Mouse (Mus musculus) midbrain, embryonic 14.5 days (tissue): ENCODE results near the gene Zbp1. TPM values are rescaled to one million over a fixed set of nuclear protein-coding genes. Genes with fewer than 3 reads are reported as not detected.

ENCODE experiments used
- ATAC-seq: fragments of 200-750 bp; cut with Nextera tagmentation; 2 replicates; pipeline ENCODE4 v1.8.0; 2017; ENCODE audit warnings: moderate number of reproducible peaks, moderate library complexity; ENCODE audit not compliant: low FRiP score, low TSS enrichment
- DNase-seq: peaks from one replicate; pipeline ENCODE4 v3.0.0-alpha.2; 2015
- H3K27ac ChIP-seq: fragments of 300-500 bp; sonication (generic); replicated peaks from 2 replicates; pipeline ENCODE4 v1.5.1; 2014; ENCODE audit warnings: mild to moderate bottlenecking, low read depth, low read length, moderate library complexity
- H3K27me3 ChIP-seq: fragments of 300-500 bp; sonication (generic); 2 replicates; pipeline ENCODE4 v1.6.1; 2014; ENCODE audit warnings: low read length, control low read depth, mixed read lengths; ENCODE audit not compliant: control insufficient read depth, insufficient read depth
- H3K36me3 ChIP-seq: fragments of 300-500 bp; sonication (generic); 2 replicates; pipeline ENCODE4 v1.6.1; 2014; ENCODE audit warnings: low read length, control low read depth; ENCODE audit not compliant: control insufficient read depth, insufficient read depth
- H3K4me1 ChIP-seq: fragments of 300-500 bp; sonication (generic); 2 replicates; pipeline ENCODE4 v1.6.1; 2014; ENCODE audit warnings: mild to moderate bottlenecking, antibody characterized with exemption, low read length, control low read depth; ENCODE audit not compliant: control insufficient read depth, insufficient read depth
- H3K4me2 ChIP-seq: fragments of 300-500 bp; sonication (generic); 2 replicates; pipeline ENCODE4 v1.6.1; 2014; ENCODE audit warnings: mild to moderate bottlenecking, low read length, moderate library complexity
- H3K4me3 ChIP-seq: fragments of 300-500 bp; sonication (generic); replicated peaks from 2 replicates; pipeline ENCODE4 v1.5.1; 2014; ENCODE audit warnings: low read depth, low read length
- H3K9ac ChIP-seq: fragments of 300-500 bp; sonication (generic); replicated peaks from 2 replicates; pipeline ENCODE4 v1.6.1; 2014; ENCODE audit warnings: mild to moderate bottlenecking, low read length, moderate library complexity
- H3K9me3 ChIP-seq: fragments of 300-500 bp; sonication (generic); 2 replicates; pipeline ENCODE4 v1.6.1; 2016; ENCODE audit warnings: low read length, control low read depth, mixed read lengths; ENCODE audit not compliant: control insufficient read depth
- WGBS: fragments of 180-500 bp; shearing (Covaris S2); extraction: QIAGEN DNeasy Blood & Tissue Kit; methylation state at CpG from one replicate; pipeline ENCODE4 v1.1.7; 2014; 5-methylcytosine and 5-hydroxymethylcytosine counted together
- polyA plus RNA-seq: library from polyadenylated mRNA; unstranded; fragments of >200 nt; fragmentation: Nextera tagmentation; extraction: Ambion mirVana; gene quantifications from 2 replicates; pipeline ENCODE4 v1.2.1, GENCODE M21; 2014

Gene Zbp1
- polyA plus RNA-seq, 1 experiment from 2014 or later: 1.7 TPM

DNA sequence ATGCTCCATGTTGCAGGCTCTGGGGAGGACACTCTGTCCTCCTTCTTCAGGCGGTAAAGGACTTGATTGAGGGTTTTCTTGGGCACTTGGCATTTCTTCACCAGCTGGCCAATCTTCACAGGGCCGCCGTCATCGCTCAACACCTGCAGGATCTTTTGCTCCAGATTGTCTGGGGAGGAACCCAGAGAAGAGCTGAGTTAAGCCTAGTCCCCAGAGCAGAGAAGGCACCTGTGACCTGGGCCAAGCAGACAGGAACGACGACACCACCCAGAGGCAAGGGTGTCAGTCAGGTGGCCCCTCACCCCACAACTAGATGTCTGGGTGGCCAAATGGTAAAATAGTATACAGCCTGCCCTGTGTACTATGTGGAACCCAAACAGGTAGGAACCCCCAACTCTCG is 1.9 kb downstream of the Zbp1 start:
- no peak for ATAC-seq
- 90% methylated on average over 7 of the region's 7 CpGs for WGBS

DNA sequence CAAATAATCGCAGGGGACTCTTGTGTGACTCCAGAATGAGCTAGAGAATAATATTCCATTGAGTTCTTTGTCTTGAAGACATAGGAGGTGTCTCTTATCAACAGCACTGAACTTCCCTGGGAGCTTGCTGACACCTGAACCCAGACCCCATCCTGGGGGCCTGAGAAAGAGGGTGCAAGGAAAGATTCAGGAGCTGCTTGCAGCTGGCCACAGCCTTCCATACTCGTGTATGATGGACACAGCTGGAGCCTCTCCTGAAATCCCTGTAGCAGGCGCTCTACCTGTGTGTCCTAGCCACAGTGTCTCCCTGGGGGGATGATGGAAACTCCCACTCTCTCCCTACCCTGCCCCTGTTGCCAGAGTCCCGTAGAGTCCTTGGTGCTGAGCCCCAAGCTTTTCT is 6.5 kb downstream of the Zbp1 start:
- no peaks in the 10 kb centered on the region for H3K4me1 ChIP-seq
- no peak for ATAC-seq

More for the DNA sequence above, 1.9 kb downstream of the Zbp1 start:
- Histone ChIP-seq H3K4me3 (no peak overlapping the region), H3K27me3 (no peaks in the 10 kb centered on the region), H3K4me2 (no peak overlapping the region), H3K27ac (no peak overlapping the region), H3K9me3 (no peaks in the 10 kb centered on the region), H3K4me1 (no peaks in the 10 kb centered on the region), H3K36me3 (no peaks in the 10 kb centered on the region), H3K9ac (no peak overlapping the region)
- DNase-seq: no peak

DNA sequence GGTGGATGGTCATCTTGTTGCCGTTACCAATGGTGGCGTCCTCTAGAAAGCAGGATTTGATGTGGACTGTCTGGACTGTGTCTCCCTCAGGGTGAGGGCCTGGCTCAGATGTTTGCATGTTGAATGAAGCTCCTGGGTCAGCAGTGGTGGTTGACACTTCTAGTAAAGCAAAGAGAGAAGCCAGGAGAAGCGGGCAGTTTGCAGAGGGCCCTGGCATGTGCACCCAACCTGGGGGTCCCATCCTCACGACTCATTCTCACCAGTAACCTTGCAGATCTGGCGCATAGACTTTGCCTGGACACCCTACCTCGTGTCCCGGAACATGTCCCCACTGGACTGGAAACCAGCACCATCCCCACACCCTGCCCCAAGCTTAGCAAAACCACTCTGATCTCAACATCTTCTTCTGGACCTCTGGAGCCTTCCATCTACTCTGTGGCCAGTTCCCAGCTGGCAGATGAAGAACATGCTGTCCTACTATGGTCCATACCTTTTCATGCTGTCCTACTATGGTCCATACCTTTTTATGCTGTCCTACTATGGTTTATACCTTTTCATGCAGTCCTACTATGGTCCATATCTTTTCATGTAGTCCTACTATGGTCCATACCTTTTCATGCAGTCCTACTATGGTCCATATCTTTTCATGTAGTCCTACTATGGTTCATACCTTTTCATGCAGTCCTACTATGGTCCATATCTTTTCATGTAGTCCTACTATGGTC is 9.5 kb downstream of the Zbp1 start:
- Histone ChIP-seq H3K9ac (no peak overlapping the region), H3K27me3 (no peaks in the 10 kb centered on the region), H3K36me3 (no peaks in the 10 kb centered on the region), H3K4me2 (no peak overlapping the region), H3K9me3 (no peaks in the 10 kb centered on the region), H3K4me3 (no peak overlapping the region), H3K27ac (no peak overlapping the region), H3K4me1 (no peaks in the 10 kb centered on the region)
- DNase-seq: no peak
- no peak for ATAC-seq
- WGBS: 94% methylated on average over 7 of the region's 7 CpGs

More for the DNA sequence above, 6.5 kb downstream of the Zbp1 start:
- no peak for DNase-seq
- no peaks in the 10 kb centered on the region for H3K9me3 ChIP-seq
- 79% methylated on average over 4 of the region's 4 CpGs for WGBS
- H3K9ac ChIP-seq: no peak overlapping the region
- H3K27ac ChIP-seq: no peak overlapping the region
- H3K27me3 ChIP-seq: no peaks in the 10 kb centered on the region
- no peak overlapping the region for H3K4me3 ChIP-seq
- H3K4me2 ChIP-seq: no peak overlapping the region
- H3K36me3 ChIP-seq: no peaks in the 10 kb centered on the region

DNA sequence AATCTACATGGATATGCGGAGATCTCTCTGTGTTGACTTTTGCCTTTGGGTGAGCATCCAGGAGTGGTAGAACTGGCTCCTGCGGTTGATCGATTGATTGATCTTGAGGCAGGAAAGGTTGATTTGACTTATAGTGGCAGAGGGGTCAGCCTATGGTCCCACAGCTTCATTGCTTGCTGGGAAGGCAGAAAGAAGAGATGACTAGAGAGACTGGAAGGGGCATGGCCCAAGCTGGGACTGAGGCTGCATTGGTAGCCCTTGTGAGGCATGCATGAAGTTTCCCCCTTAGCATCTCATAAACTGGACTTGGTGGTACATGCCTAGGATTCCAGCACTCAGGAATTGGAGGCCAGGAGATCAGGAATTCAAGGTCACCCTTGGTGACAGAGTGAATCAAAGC is 11.7 kb downstream of the Zbp1 start:
- Histone ChIP-seq H3K27me3 (no peaks in the 10 kb centered on the region), H3K9me3 (no peaks in the 10 kb centered on the region), H3K27ac (no peak overlapping the region), H3K4me2 (no peak overlapping the region), H3K4me3 (no peak overlapping the region), H3K36me3 (no peaks in the 10 kb centered on the region), H3K9ac (no peak overlapping the region), H3K4me1 (no peaks in the 10 kb centered on the region)
- WGBS: 98% methylated on average over 3 of the region's 3 CpGs
- ATAC-seq (no peak), DNase-seq (no peak)

DNA sequence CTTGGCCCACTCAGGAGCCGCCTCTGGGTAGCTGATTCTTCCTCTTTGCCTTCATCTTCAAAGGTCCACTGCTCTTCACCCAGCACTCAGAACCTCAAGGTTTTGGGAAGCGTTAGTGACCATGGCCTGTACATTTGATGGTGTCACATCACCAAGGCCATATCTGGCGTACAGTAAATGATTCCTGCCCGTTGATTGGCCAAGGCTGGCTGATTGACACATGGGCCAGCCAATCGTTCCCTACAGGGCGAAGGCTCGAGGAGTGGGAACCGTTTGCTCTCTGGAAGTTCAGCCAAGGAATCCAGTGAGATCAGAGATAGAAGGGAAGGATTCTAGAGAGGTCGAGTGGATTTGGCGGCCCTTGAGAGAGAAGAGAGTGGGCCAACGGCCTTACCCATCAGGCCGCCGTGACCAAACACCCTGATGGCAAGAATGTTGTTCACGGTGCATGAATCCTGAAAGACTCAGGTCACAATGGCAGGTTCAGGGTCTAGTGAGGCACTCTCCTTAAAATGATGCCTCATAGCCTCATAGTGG is 13.1 kb downstream of the Zbp1 start:
- Histone ChIP-seq H3K4me2 (no peak overlapping the region), H3K36me3 (no peaks in the 10 kb centered on the region), H3K27me3 (no peaks in the 10 kb centered on the region), H3K9me3 (no peaks in the 10 kb centered on the region), H3K4me3 (no peak overlapping the region), H3K9ac (no peak overlapping the region), H3K4me1 (no peaks in the 10 kb centered on the region), H3K27ac (no peak overlapping the region)
- ATAC-seq (no peak), DNase-seq (no peak)
- WGBS: 91% methylated on average over 14 of the region's 14 CpGs

DNA sequence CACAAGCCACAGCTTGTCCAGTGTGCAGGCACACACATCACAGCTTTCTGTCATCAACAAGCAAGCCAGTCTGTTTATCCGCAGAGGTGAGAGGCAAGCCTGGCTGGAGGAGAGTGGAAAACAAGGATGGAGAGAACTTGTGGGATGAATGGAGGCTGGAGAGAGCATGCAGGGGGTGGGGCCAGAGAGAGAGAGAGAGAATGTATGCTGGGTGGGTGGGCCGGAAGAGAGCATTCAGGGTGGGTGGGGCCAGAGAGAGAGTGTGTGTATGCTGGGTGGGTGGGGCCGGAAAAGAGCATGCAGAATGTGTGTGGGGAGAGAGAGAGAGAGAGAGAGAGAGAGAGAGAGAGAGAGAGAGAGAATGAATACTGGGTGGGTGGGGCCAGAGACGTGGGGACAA is 14.1 kb downstream of the Zbp1 start:
- no peak for ATAC-seq
- Histone ChIP-seq H3K9me3 (no peaks in the 10 kb centered on the region), H3K36me3 (no peaks in the 10 kb centered on the region), H3K27me3 (no peaks in the 10 kb centered on the region), H3K9ac (no peak overlapping the region), H3K4me2 (no peak overlapping the region), H3K4me3 (no peak overlapping the region), H3K27ac (no peak overlapping the region), H3K4me1 (no peaks in the 10 kb centered on the region)
- no peak for DNase-seq
- WGBS: 75% methylated on average over 4 of the region's 4 CpGs

DNA sequence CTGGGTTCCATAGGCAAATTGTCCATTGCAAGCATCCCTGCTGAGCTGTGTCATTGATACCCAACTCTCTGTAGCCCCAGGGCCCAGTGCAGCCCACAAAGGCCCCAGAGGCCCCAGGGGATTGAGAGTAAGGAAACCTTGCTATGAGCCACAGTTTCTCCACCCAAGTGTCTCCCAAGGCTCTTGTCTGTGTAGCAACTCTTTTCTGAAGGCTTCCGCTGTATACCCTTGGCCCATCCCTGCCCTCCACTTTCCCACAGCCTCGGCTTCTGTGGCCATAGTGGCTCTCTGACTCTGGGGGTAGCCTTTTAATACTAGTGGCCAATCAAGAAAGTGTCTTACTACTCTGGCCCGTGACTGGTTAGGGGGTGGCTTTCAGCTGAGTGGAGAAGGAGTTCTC is 15.0 kb downstream of the Zbp1 start:
- peaks cover 4% of the 10 kb centered on the region; the same call in 1 of the 2 replicates for H3K9me3 ChIP-seq
- H3K27ac ChIP-seq: no peak overlapping the region
- no peak overlapping the region for H3K4me3 ChIP-seq
- no peaks in the 10 kb centered on the region for H3K36me3 ChIP-seq
- no peak for DNase-seq
- 86% methylated on average over 3 of the region's 3 CpGs for WGBS
- H3K4me1 ChIP-seq: no peaks in the 10 kb centered on the region
- no peak for ATAC-seq
- no peak overlapping the region for H3K4me2 ChIP-seq
- no peak overlapping the region for H3K9ac ChIP-seq
- H3K27me3 ChIP-seq: no peaks in the 10 kb centered on the region

DNA sequence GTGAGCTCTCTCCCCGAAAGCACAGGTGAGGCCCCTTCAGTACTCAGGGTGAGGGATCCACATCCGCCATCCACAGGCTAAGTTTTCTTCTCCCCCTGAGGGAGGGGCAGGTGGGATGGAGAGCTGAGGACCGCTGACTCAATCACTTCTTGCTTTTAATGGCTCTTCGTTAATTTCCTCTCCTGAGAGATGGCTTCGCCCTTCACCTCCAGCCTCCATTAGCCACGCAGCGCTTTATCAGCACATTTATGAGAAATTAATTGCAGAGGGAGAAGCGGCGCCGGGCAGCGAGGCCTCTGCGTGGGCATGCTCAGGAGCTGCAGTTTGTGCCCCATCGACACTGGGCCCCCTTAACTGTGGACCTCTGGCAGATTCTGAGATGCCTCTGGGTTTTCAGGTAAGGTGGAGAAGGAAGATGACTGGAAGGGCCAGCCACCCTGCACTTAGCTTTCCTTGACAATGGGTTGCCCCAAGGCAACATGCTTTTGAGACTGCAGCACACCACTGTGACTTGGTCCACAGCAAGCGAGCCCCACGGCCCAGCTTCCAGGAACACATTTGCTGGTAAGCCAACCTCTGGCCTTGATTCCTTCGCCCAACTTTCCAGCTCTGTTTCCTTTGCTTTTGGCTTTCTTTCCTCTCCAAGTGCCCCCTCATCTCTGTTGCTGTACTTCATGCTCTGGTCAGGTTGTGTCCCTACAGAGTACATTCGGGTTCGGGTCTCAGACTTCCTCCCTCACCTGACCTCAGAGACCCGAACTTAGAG is 15.6 kb downstream of the Zbp1 start:
- Histone ChIP-seq H3K4me1 (no peaks in the 10 kb centered on the region), H3K36me3 (no peaks in the 10 kb centered on the region), H3K27me3 (no peaks in the 10 kb centered on the region), H3K9ac (no peak overlapping the region), H3K4me3 (no peak overlapping the region), H3K9me3 (peaks cover 4% of the 10 kb centered on the region; the same call in 1 of the 2 replicates), H3K27ac (no peak overlapping the region), H3K4me2 (no peak overlapping the region)
- WGBS: 83% methylated on average over 19 of the region's 19 CpGs
- ATAC-seq (no peak), DNase-seq (no peak)
